Mouse (Mus musculus): Measurements from ENCODE around the gene Syvn1.

GRCm38 (mm10) chr19:6058513-6058912 is 12.1 kb downstream of the Syvn1 start:
- no peak for TF ChIP-seq CTCF (conservative IDR thresholded peaks at IDR 0.05; ENCODE audit: insufficient read depth, insufficient read length, low read depth, low read length)
- no peak for TF ChIP-seq POLR2A (IDR thresholded peaks at IDR 0.05; ENCODE audit: low read depth, low read length)

All from kidney, adult 2 months (tissue).